Mouse (Mus musculus) right cerebral cortex, adult 18-20 months (tissue): ENCODE measurements around the gene Ddx11.
A peak's percentile ranks its signal among the peaks of the same experiment; 100 is the strongest.

Experiments used
- DNase-seq: peaks from one replicate; pipeline ENCODE4 v3.0.0; 2022; ENCODE audit warnings: mixed read lengths

Ddx11 gene

GRCm38 (mm10) chr17:66123066-66123815 lies at the start of gene Ddx11:
Gene Ddx11 (plus strand): TSS chr17:66123520.
- DNase-seq: peak; percentile 90

- DNase-seq: no peak
Measured at GRCm38 (mm10) chr17:66073971-66074370, 49.3 kb upstream of the Ddx11 start.

GRCm38 (mm10) chr17:66075827-66076173 lies 47.5 kb upstream of the Ddx11 start:
- peak; percentile 18 for DNase-seq

GRCm38 (mm10) chr17:66076174-66076927 lies 47.0 kb upstream of the Ddx11 start:
- peak; percentile 62 for DNase-seq

- peak; percentile 97 for DNase-seq
Measured at GRCm38 (mm10) chr17:66076934-66077333, 46.4 kb upstream of the Ddx11 start, which contains the start of gene Ankrd12. Gene Ankrd12 (minus strand): TSS chr17:66077089.

GRCm38 (mm10) chr17:66077437-66077850 lies 45.9 kb upstream of the Ddx11 start:
- DNase-seq: no peak

- DNase-seq: no peak
Measured at GRCm38 (mm10) chr17:66084486-66084885, 38.8 kb upstream of the Ddx11 start.

- DNase-seq: no peak
Measured at GRCm38 (mm10) chr17:66085038-66085437, 38.3 kb upstream of the Ddx11 start.

- DNase-seq: no peak
Measured at GRCm38 (mm10) chr17:66090251-66090650, 33.1 kb upstream of the Ddx11 start.

GRCm38 (mm10) chr17:66091392-66091791 lies 31.9 kb upstream of the Ddx11 start:
- DNase-seq: no peak

- DNase-seq: no peak
Measured at GRCm38 (mm10) chr17:66092065-66092464, 31.3 kb upstream of the Ddx11 start.

- no peak for DNase-seq
Measured at GRCm38 (mm10) chr17:66092664-66093063, 30.7 kb upstream of the Ddx11 start.

GRCm38 (mm10) chr17:66100566-66101379 lies 22.5 kb upstream of the Ddx11 start:
- DNase-seq: peak; percentile 17

- peak; percentile 95 for DNase-seq
Measured at GRCm38 (mm10) chr17:66101380-66102330, 21.7 kb upstream of the Ddx11 start, which contains the start of gene Ndufv2. Gene Ndufv2 (minus strand): TSS chr17:66101559.

GRCm38 (mm10) chr17:66104076-66104475 lies 19.2 kb upstream of the Ddx11 start:
- DNase-seq: no peak

GRCm38 (mm10) chr17:66106601-66107267 lies 16.6 kb upstream of the Ddx11 start:
- DNase-seq: peak; percentile 53

GRCm38 (mm10) chr17:66107466-66107865 lies 15.9 kb upstream of the Ddx11 start:
- no peak for DNase-seq

GRCm38 (mm10) chr17:66108198-66108597 lies 15.1 kb upstream of the Ddx11 start:
- DNase-seq: no peak

- no peak for DNase-seq
Measured at GRCm38 (mm10) chr17:66110746-66111145, 12.6 kb upstream of the Ddx11 start.

- peak; percentile 92 for DNase-seq
Measured at GRCm38 (mm10) chr17:66111402-66111959, 11.8 kb upstream of the Ddx11 start, which contains the start of gene Washc1. Gene Washc1 (plus strand): TSS chr17:66111545.

- DNase-seq: no peak
Measured at GRCm38 (mm10) chr17:66112166-66112565, 11.2 kb upstream of the Ddx11 start.
